8 mouse cellular contexts compared by ENCODE assay signal in genomic region chr19:6117986-6118676, GRCm38 (mm10). TPM values are rescaled to one million over a fixed set of nuclear protein-coding genes. Genes with fewer than 3 reads are reported as not detected.
A peak's percentile ranks its signal among the peaks of the same experiment; 100 is the strongest.
DNase-seq lines count a peak whose midpoint lies in the region; ATAC-seq and TF ChIP-seq lines count a peak whose summit lies in the region.

Sac3d1 (minus strand) TSS chr19:6118650.

- peak within 1 kb of the TSS; percentile 98 for H3K4me2 ChIP-seq in lung, postnatal 0 days (replicated peaks; ENCODE audit: low read depth, low read length)

- peak within 1 kb of the TSS; percentile 58 for H3K9ac ChIP-seq in lung, postnatal 0 days (replicated peaks; ENCODE audit: low read depth)

- no peaks in the 10 kb centered on the region for H3K9me3 ChIP-seq in hindbrain, embryonic 10.5 days
- no peaks in the 10 kb centered on the region for H3K9me3 ChIP-seq in lung, postnatal 0 days (ENCODE audit: low read length)

- WGBS in hindbrain, embryonic 10.5 days: under 1% methylated on average over 77 of the region's 77 CpGs
- WGBS in lung, postnatal 0 days: under 1% methylated on average over 69 of the region's 77 CpGs

- peaks cover 37% of the 10 kb centered on the region for H3K36me3 ChIP-seq in hindbrain, embryonic 10.5 days
- no peaks in the 10 kb centered on the region for H3K36me3 ChIP-seq in lung, postnatal 0 days (ENCODE audit: insufficient read depth, low read length)

- DNase-seq in Muller cell, postnatal 12 days (ENCODE audit: inconsistent ontology term): peak; percentile 94
- peak; percentile 89 for DNase-seq in cerebellum, adult 9-10 months
- peak; percentile 92 for DNase-seq in hindbrain, embryonic 10.5 days (ENCODE audit: low spot score)
- DNase-seq in layer of hippocampus, adult 9-11 months: peak; percentile 88
- DNase-seq in lung, postnatal 0 days (ENCODE audit: low spot score): peak; percentile 96
- peak; percentile 79 for DNase-seq in ovary, postnatal 14 days (ENCODE audit: low spot score)
- DNase-seq in thymus, postnatal 14 days: peak; percentile 92

- TF ChIP-seq CTCF in lung, postnatal 0 days (IDR thresholded peaks at IDR 0.05): peak; percentile 27

- H3K27ac ChIP-seq in hindbrain, embryonic 10.5 days: peak within 1 kb of the TSS; percentile 97
- H3K27ac ChIP-seq in lung, postnatal 0 days (ENCODE audit: low read length): peak within 1 kb of the TSS; percentile 92

- TF ChIP-seq EP300 in lung, postnatal 0 days (IDR thresholded peaks at IDR 0.05): peak; percentile 51; the same call in 1 of the 2 replicates

- H3K27me3 ChIP-seq in hindbrain, embryonic 10.5 days (ENCODE audit: insufficient read depth, poor library complexity, severe bottlenecking): no peaks in the 10 kb centered on the region
- H3K27me3 ChIP-seq in lung, postnatal 0 days (replicated peaks; ENCODE audit: insufficient read depth, low read length): no peaks in the 10 kb centered on the region

- ATAC-seq in frontal cortex, adult (ENCODE audit: low TSS enrichment): peak; percentile 81
- ATAC-seq in lung, postnatal 0 days: peak; percentile 92

- H3K4me1 ChIP-seq in hindbrain, embryonic 10.5 days (replicated peaks): peaks cover 46% of the 10 kb centered on the region
- H3K4me1 ChIP-seq in lung, postnatal 0 days (ENCODE audit: insufficient read depth, low read depth, low read length): no peaks in the 10 kb centered on the region

- peak within 1 kb of the TSS; percentile 83 for H3K4me3 ChIP-seq in hindbrain, embryonic 10.5 days
- H3K4me3 ChIP-seq in lung, postnatal 0 days (ENCODE audit: low read depth, low read length): peak within 1 kb of the TSS; percentile 75

RNA-seq across cellular contexts. Expression of gene Sac3d1, which starts in this region (rescaled TPM):
- polyA plus RNA-seq in hindbrain, embryonic 10.5 days (2016; fragmentation: Nextera tagmentation; extraction: Ambion mirVana): 70.0 and 70.1 TPM in 2 replicates
- polyA plus RNA-seq in lung, postnatal 0 days (2015; fragmentation: Nextera tagmentation; extraction: Ambion mirVana): 22.3 and 24.5 TPM in 2 replicates

Comparison
In these comparisons a context has a peak if more than half of its experiments do, and no peak if none do; other contexts are left out.
1. Peak in every context shown above with its lines: DNase-seq, ATAC-seq, H3K4me3 ChIP-seq and H3K27ac ChIP-seq.